Mouse (Mus musculus): Measurements from ENCODE around the gene Ercc4.
"Not testable (repeated sequence)": the region's sequence is repeated elsewhere in the genome, so short reads cannot be mapped to it uniquely, and the experiment has no call there.

Ercc4 gene

DNA sequence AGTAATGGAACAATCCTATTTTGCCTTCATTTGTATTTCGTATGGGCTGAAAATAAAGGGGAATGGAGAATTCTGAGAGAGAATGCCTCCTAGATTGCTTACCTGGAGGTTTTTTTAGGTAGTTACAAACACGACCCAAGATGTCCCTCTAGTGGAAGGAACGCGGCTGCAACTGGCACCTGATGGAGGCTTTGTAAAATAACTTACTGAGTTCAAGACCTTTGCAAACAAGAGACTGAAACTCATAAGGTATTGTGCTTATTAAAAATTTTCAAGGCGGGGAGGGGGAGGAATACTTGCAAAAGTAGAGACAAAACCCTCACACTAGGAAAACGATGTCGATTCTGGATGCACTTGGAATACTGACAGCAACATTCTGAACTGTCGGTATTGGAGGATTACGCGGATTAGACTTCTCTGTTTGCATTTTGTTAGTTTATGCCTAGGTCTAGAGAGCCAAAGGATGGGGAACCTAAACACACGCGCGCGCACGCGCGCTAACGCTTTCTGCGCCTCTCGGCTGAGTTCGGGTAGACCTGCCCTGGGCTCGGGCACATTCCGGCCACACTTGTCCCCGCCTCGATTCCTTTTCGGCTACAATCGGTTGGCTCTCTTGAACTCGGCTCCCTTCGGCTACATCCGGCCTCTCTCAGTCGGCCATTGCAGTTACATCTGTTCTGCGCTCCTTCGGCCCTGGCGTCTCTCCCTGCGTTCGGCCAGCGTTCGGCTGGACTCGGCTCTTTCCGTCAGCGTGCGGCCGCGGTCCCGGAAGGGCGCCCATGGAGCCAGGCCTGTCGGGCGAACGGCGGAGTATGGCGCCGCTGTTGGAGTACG is at the start of gene Ercc4:
Gene Ercc4, plus strand, starts transcription at position 529 of the 834 bp plus-strand sequence.
- peak; percentile 97 for DNase-seq

DNA sequence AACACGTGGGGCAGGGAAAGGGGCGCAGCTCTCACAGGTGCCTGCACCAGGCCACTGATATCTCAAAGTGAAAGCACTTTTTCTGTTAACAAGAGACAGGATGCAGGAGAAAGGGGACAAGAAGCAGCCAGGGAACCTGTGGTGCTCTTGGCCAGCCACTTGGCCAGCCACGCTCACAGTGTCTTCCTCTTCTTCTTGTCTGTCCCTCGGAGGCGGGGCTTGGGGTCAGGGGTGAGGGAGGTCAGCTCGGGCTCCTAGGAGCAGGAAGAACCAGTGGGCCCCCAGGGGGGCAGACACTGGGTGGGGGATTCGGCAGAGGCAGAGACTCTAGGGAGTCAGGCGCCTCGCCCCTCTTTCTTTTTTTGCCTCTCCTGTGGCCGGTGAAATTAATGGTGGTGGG is 48.4 kb upstream of the Ercc4 start:
- no peak for DNase-seq

DNA sequence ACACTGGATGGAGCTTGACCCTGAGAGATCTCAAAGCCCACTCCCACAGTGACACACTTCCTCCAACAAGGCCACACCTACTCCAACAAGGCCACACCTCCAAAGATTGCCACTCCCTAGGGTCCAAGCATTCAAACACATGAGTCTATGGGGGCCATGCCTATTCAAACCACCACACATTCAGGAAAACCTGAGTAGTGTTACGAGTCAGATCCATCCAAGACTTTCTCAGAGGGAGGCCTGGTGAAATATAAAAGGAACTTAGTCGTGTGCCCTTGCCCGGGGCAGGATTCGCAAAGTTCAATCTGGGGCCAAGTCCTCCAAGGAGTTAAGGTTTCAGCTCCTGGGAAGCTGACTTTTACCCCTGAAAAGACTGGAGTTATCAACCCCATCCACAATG is 35.3 kb upstream of the Ercc4 start:
- DNase-seq: no peak

DNA sequence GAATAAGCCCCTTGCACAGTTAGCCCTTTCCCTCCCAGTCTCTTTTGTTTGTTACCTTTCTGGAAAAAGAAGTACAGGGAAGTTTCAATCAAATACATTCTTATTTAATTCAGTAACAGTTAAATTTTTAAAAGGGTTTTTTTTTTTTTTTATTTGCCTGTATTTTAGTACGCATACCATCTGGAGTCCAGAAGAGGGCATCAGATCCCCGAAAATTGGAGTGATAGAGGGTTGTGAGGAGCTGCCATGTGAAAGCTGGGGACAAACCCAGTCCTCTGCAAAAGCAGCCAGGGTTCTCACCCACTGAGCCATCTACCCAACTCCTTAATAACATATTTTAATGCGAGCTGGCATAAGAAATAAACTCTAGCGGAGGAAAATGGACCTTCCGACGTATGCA is 29.3 kb upstream of the Ercc4 start:
- no peak for DNase-seq

DNA sequence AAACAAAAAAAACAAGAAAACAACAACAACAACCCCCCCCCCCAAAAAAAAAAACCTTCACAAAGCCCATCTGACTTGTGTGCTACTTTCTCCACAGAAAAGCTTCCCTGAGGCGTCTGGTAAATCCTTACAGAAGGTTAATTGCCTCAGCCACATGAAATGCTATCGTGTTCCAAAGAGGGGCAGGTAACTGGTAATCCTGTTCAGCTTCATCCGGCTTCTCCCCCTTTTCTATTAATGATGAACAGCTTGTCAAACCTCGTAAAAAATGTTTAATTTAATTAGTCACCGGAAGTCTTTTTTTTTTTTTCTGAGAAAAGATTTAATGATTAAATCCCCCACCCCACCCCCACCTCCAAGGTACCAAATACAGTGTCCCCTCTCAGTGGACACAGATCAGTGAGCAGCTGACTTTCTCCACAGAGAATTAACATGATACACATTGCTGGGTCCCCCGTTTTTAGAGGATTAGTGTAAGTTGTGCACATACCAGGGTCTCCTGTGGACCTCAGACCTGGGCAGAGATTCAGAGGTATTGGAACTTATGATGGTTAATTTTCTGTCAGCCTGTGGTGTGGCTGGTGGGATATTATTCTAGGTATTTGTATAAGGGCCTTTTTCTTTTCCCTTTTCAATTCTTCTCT is 26.2 kb upstream of the Ercc4 start:
- no peak for DNase-seq

DNA sequence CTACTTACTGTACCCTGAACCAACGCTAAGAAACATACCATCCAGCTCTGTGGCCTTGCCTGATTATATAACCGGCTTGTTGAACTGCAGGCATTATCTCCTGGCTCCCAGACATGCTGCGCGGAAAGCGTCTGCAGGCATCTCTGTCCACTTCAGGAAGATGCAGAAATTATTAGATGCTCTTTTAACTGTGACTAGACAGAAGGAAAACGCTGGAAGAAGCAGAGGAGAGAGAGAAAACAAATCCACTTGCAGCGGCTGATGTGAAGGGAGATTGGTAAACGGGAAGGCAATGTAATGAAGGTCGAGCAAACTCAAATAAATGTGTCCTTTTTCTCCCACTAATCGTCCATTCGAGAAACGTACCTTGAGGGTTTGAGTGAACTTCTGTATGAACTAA is 1.1 kb upstream of the Ercc4 start:
- no peak for DNase-seq

DNA sequence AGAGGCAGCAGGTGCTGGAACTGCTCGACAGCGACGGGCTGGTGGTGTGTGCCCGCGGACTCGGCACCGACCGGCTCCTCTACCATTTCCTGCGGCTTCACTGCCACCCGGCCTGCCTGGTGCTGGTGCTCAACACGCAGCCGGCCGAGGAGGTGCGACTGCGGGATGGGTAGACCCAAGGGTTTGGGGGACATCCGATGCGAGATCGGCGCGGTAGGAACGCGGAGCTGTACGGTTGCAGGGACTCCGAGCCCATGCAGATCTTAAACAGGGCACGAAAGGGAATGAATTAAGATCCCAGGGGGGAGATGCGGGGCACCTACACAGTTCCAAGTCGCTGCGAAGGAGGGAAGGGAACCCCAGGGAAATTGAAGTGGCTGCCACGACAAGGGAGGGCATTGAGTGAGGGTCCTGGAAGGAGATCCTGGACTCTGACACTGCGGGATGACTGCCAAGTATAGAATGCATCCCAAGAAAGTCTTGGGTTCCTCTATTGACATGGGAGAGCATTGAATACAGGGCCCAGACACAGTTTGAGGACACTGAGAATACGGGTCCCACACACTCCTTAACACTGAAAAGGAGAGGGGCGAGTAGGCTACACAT is 609 bp downstream of the Ercc4 start:
- DNase-seq: no peak

DNA sequence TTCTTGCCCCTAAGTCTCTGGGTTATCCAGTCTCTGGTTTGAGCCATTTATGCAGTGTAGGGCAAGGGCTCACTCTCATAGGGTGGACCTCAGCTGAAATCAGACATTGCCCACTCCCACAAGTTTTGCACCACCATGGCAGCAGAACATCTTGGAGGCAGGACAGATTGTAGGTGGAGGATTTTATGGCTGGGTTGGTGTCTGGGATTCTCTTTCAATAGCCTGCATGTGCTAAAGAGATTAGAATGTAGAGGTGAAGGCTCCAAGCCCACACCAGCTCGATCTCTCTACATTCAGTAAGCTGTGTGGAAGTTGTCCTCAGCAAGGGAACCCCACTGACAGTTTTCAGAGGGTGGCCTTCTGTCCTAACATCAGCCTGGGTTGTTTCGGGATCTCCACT is 5.3 kb downstream of the Ercc4 start:
- no peak for DNase-seq

DNA sequence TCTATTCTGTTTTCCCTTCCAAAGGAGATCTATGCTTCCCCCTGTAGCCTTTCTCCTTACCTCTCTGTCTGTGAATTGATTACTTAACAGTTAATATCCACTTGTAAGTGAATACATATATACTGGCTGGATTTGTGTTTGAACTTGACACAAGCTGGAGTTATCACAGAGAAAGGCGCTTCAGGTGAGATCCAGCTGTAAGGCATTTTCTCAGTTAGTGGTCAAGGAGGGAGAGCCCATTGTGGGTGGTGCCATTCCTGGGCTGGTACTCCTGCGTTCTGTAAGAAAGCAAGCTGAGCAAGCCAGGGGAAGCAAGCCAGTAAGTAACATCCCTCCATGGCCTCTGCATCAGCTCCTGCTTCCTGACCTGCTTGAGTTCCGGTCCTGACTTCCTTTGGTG is 6.0 kb downstream of the Ercc4 start:
- DNase-seq: not testable (repeated sequence)

DNA sequence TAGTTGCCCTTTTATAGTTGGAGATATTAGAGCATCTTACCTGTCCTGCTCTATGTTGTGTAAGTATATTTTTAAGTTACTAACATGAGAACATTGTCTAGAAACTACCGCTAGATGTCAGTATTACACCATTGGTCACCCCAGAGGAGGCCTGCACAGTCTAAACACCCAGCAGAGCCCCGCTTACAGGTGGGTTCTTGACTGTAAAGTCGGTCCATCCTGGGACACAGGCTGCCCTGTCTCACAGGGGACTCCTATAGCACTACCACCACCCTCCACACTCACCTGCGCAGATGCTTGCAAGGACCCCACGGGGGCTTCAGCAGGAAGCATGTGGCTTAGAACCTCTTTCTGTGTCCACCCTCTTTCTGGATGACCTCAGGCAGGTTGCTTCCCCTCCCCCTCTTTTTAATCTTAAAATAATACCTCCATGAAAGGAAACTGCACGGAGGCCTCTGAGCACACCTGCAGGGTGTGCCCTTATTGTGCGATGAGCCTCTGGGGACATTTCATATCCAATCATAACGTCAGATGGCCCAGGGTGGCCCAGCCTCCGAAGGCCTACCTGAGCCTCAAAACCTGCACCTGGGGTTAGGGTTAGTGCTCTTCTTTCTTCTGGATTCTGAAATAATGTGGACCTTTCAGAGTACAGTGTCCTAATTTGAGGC is 7.9 kb downstream of the Ercc4 start:
- DNase-seq: peak; percentile 28

DNA sequence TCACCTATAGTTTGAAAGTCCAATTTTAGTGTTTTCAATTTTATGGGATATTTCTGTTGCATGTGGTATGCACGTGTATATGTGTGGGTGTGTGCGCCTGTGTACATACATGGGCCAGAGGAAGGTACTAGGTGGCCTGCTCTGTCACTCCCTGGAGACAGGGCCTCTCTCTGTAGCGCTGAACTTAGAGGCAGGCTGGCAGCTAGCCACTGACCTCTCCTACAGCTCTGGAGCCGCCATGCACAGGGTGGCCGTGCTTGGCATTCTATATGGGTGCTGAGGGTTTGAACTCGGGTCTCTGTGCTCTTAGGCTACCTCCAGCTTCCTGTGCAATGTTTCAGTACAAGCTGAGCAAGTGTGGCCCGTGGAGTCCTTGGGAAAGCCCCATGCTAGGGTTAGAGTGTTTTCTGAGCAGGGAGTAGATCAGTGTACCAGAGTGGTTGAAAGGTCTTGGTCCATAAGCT is 8.5 kb downstream of the Ercc4 start:
- DNase-seq: no peak

DNA sequence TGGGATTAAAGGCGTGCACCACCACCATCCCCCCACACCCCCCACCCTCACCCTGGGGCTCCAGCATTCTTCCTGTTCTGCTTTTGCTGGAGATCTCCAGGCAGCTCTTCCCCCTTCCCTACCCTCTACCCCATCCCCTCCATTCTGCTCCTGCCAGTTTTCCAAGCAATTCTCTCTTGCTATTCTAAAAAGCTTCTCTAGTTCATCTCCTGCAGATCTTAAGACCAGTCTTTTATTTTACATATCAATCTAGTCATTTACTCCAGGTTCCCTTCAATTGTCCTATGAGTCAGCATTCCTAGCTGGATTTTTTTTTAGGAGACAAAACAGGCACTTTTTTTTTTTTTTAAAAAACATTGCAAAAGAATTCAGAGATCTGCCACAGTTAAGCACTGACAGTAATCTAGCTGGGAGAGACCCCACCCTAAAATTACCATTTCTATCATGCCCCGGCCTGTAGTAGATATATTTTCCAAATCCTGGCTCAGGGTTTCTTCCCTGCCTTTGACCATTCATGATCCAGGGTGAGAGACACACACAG is 9.3 kb downstream of the Ercc4 start:
- DNase-seq: no peak

DNA sequence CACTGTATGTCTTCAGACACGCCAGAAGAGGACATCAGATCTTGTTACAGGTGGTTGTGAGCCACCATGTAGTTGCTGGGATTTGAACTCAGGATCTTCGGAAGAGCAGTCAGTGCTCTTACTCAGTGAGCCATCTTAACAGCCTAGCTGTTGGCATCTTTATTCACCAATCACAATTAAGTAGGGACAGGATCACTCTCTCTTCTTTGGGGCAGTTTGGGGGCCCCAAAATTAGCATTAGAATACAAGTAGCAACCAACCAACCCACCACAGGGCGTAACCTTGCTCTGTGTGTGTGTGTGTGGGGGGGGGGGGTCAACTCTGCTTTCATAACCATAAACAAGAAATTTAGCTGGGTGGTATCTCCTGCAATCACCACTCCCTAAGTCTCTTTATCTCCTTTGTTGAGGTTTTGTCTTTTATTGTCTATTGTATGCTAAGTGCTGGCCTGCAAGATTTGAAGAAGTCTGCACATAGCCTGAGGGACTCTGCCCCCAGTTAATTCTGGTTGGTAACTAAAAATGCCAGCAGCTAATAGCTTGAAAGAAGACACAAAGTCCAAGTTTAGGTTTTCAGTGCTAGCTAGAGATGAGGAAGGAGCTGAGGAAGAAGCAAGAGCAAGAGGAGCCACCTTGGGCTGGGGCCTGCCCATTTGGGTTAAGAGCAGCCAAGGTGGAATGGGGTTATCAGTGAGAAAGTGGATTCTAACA is 10.3 kb downstream of the Ercc4 start:
- DNase-seq: no peak

DNA sequence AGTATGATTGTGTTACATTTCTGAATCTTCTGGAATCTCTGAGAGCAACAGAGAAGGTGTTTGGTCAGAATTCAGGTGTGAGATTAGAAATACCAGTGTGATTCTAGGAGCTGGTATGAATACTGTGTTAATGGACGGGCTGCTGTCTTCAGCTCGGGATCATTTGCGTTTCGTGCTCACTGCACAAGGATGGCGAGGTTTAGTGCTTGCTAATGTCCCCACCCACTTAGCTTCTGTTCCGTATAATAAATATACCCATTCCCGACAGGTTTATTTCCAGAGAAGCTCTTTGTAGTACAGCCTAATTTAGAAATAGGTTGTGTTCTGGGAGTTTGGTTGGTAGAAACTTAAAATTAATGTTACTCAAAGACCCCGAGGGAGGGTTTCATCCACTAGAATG is 15.9 kb downstream of the Ercc4 start:
- DNase-seq: no peak

DNA sequence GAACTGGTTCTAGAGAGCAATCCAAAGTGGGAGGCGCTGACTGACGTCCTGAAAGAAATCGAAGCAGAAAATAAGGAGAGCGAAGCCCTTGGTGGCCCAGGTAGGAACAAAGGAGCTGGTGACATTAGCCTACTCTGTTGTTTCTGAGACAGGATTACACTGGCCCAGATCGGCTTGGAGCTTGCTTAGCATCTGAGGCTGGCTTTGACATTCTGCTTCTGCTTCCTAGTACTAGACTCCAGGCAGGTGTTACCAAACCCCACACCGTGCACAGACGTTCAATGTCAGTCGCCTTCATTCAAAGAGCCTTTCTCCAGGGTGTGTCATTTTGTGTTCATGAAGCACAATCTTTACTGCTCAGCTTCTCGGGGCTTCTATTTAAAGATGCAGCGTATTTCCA is 18.1 kb downstream of the Ercc4 start:
- no peak for DNase-seq

DNA sequence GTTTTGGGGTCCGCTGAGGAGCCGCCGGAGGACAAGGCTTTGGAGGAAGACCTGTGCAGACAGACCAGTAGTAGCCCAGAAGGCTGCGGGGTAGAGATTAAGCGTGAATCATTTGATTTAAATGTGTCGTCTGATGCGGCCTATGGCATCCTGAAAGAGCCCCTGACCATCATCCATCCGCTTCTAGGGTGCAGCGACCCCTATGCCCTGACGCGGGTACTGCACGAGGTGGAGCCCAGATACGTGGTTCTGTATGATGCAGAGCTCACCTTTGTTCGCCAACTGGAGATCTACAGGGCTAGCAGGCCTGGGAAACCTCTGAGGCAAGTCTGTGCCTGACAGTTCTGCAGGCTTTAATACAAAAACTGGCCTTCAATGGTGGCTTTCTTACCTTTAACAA is 20.9 kb downstream of the Ercc4 start:
- DNase-seq: peak; percentile 58

DNA sequence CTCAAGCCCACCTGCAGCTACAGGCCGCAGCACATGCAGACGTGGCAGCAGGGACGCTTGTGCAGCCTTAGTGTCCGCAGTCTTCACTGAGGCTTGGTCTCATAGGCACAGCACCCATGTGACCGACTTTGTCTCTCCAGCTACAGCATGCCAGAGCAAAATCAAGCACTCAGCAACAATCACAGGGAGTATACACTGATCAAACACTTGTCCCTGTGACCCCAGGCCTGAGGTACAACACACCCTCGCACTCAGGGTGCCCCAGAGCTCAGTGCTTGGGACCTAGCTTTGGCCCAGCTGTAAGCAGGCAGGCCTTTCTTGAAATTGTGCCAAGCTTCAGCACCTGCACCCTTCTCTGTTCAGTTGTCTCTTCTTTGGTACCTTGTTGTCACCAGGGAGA is 31.7 kb downstream of the Ercc4 start:
- no peak for DNase-seq

DNA sequence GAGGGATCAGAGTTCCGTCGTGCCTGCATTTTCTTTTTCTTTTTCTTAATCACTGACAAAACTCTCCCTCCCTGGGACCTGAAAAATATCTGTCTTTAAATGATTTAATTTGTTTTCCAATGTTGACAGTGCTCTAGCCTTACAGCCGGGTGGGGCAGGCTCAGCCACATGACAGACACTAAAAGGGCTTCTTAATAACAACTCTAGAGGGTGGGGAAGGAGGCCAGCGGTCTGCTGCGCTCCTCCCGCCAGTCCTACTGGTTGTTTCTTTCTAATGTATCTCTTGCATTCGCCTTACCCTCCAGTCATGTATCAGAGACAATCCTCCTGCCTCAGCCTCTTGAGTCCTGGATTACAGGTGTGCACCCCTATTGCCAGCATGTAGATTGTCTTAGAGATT is 34.4 kb downstream of the Ercc4 start:
- no peak for DNase-seq

DNA sequence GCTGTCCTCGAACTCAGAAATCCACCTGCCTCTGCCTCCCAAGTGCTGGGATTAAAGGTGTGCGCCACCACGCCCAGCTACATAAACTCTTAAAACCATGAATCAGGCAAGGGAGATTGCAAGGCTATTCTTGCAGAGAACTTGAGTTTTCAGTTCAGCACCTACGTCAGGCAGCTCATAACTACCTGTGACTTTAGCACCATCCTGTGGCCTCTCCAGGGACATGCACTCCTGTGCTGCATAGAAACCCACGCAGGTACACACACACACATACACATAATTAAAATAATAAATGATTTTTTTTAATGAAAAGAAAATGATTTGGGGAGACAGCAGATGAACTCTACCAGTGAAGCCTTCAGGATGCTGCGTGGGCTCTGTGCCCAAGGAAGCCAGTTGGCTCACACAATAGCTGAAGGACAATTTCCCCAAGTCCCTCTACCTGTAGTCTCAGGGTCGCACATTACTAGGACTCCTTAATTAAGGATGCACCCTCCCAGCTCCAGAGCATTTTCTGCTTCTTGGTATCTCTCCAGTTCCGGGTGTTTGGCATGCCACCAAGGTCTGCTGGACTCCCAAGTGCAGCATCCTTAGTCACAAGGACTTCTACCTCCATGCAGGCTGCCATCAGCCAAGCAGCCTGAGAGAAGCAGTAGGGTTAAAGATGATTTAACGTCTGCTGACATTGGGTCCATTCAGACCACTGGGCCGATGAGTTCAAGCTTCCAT is 35.4 kb downstream of the Ercc4 start:
- no peak for DNase-seq

DNA sequence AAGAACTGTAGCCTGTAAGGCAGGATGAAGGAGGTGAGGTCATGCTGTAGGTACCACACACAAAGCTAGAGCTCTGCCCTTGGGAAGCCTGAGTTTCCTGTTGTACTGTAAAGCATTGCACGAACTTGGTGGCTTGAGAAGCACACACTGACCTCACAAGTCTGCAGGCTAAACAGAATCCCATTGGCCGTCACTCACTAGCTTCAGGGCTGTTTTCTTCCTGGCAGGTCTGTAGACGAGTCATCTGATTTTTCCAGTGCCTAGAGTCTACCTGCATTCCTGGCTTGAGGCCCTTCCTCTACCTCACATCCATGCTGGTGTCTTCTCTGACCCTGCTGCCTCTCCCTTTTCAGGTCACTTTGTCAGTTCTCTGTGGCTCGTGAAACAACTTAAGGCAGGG is 36.7 kb downstream of the Ercc4 start:
- no peak for DNase-seq

DNA sequence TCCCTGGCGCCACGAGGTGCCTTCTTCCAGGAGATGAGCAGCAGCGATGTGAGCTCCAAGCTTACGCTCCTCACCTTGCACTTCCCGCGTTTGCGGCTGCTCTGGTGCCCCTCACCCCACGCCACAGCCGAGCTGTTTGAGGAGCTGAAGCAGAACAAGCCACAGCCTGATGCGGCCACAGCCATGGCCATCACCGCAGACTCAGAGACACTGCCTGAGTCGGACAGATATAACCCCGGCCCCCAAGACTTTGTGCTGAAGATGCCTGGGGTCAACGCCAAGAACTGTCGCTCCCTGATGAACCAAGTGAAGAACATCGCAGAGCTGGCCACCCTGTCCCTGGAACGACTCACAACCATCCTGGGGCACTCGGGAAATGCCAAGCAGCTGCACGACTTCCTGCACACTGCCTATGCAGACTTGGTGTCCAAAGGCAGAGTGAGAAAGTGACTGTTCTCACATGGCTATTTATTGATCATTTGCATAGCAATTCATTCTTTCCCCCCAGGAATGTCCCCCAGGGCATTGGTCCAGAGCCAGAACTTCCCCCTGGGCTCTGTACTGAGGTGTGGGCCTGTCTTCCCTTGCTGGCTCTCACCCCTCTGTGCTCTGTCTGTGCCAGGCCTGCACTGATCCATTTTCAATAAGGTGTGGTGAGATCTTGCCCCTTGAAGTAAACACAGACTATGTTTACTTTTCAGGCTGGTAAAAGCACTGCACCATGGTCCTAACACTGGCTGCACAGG is 38.5 kb downstream of the Ercc4 start:
- DNase-seq: no peak
